Mouse (Mus musculus) ovary, adult 10 weeks (tissue): ENCODE data around the gene Ppp1r21. TPM values are rescaled to one million over a fixed set of nuclear protein-coding genes. Genes with fewer than 3 reads are reported as not detected.

Experiments
- polyA plus RNA-seq: library from polyadenylated mRNA; stranded (reverse); fragments of 350-450 nt; fragmentation: Illumina TruSeq; extraction: RNeasy Lipid Tissue Mini Kit (QIAGEN cat#74804); gene quantifications from one replicate; pipeline ENCODE4 v1.2.3, GENCODE M21; 2014

The Ppp1r21 gene
- 43.5 TPM for polyA plus RNA-seq

GRCm38 (mm10) chr17:88529519-88530235, at the start of gene Ppp1r21:
Gene Ppp1r21 (plus strand): TSS chr17:88530118.

GRCm38 (mm10) chr17:88597222-88598055, 67.5 kb downstream of the Ppp1r21 start, which contains the start of gene Ston1:
Gene Ston1 (plus strand): TSS chr17:88597684.

Other genes starting within 250 kb of the Ppp1r21 start
- gene Foxn2, start 89.4 kb upstream of the Ppp1r21 start, polyA plus RNA-seq: 43.7 TPM
- 10.0 TPM for gene Ston1, start 67.6 kb downstream of the Ppp1r21 start, polyA plus RNA-seq
- 1.3 TPM for gene Gtf2a1l, start 138.5 kb downstream of the Ppp1r21 start, polyA plus RNA-seq